Mouse (Mus musculus) spleen, adult 2 months (tissue): ENCODE results near the gene Slc35f6. TPM values are rescaled to one million over a fixed set of nuclear protein-coding genes. Genes with fewer than 3 reads are reported as not detected.
A peak's percentile ranks its signal among the peaks of the same experiment; 100 is the strongest.

Experiments used
- DNase-seq, 2 experiments: peaks; one replicate each; pipeline versions ENCODE4 v3.0.0 to v3.0.0-alpha.2; 2012 to 2021; ENCODE audit warnings: low spot score in 2 of 2, low read depth in 1 of 2
- H3K27ac ChIP-seq: fragments of 200-500 bp; 2 replicates; pipeline ENCODE4 v1.5.1; 2012; ENCODE audit warnings: low read length, inconsistent platforms; ENCODE audit not compliant: insufficient read depth
- H3K27me3 ChIP-seq: fragments of 200-500 bp; 2 replicates; pipeline ENCODE4 v1.6.1; 2012; ENCODE audit warnings: mild to moderate bottlenecking, moderate library complexity, low read length, inconsistent platforms; ENCODE audit not compliant: control insufficient read depth, insufficient read depth
- H3K36me3 ChIP-seq: fragments of 200-500 bp; 2 replicates; pipeline ENCODE4 v1.6.1; 2012; ENCODE audit warnings: mild to moderate bottlenecking, low read length, inconsistent platforms; ENCODE audit not compliant: control insufficient read depth, insufficient read depth
- H3K4me1 ChIP-seq: fragments of 200-500 bp; 2 replicates; pipeline ENCODE4 v1.6.1; 2011; ENCODE audit warnings: inconsistent platforms; ENCODE audit not compliant: control insufficient read depth, insufficient read depth, insufficient read length
- H3K4me3 ChIP-seq: fragments of 200-500 bp; 2 replicates; pipeline ENCODE4 v1.5.1; 2011; ENCODE audit warnings: mild to moderate bottlenecking, inconsistent platforms; ENCODE audit not compliant: insufficient read depth, insufficient read length; ENCODE audit errors: extremely low read depth
- CTCF ChIP-seq: fragments of 200-500 bp; IDR thresholded peaks from 2 replicates; pipeline ENCODE4 v1.5.1; 2011; ENCODE audit warnings: mild to moderate bottlenecking, inconsistent platforms; ENCODE audit not compliant: insufficient read depth, insufficient read length, insufficient replicate concordance; ENCODE audit errors: extremely low read depth
- POLR2A ChIP-seq: fragments of 200-500 bp; IDR thresholded peaks from 2 replicates; pipeline ENCODE4 v1.6.1; 2011; ENCODE audit warnings: low read depth, low read length, inconsistent platforms
- WGBS: fragments of 180-500 bp; shearing (Covaris S2); methylation state at CpG from one replicate; pipeline ENCODE4 v1.1.7; 2018; 5-methylcytosine and 5-hydroxymethylcytosine counted together
- polyA plus RNA-seq: library from polyadenylated mRNA; depleted of rRNA; stranded (reverse); fragments of >200 nt; gene quantifications from 2 replicates; pipeline ENCODE4 v1.2.3, GENCODE M21; 2012; rRNA removed

The Slc35f6 gene
- 56.6 and 78.5 TPM in 2 replicates for polyA plus RNA-seq

- H3K27me3 ChIP-seq, result no peaks in the 10 kb centered on the region
- under 1% methylated on average over 38 of the region's 38 CpGs for WGBS
- peak; percentile 49 to 93 for DNase-seq
- peaks cover 10% of the 10 kb centered on the region; the same call in 1 of the 2 replicates for H3K4me1 ChIP-seq
- no peaks in the 10 kb centered on the region; the same call in 1 of the 2 replicates for H3K36me3 ChIP-seq
- peak; percentile 16; the same call in 1 of the 2 replicates for TF ChIP-seq POLR2A
- TF ChIP-seq CTCF, result no peak
- H3K4me3 ChIP-seq, result peak within 1 kb of the TSS; percentile 88
- H3K27ac ChIP-seq, result peak within 1 kb of the TSS; percentile 55
Measured at GRCm38 (mm10) chr5:30647815-30648560, at the start of gene Slc35f6. TSS of gene Slc35f6 (plus strand) at chr5:30647933.

- Histone ChIP-seq H3K27ac (no peak overlapping the region), H3K4me1 (no peaks in the 10 kb centered on the region), H3K27me3 (no peaks in the 10 kb centered on the region; the same call in 1 of the 2 replicates), H3K36me3 (no peaks in the 10 kb centered on the region), H3K4me3 (no peak overlapping the region)
- WGBS, result 42% methylated on average over 4 of the region's 4 CpGs
- TF ChIP-seq CTCF (no peak), POLR2A (no peak)
- DNase-seq, result no peak
Measured at GRCm38 (mm10) chr5:30601397-30601796, 46.3 kb upstream of the Slc35f6 start.

- no peak overlapping the region for H3K27ac ChIP-seq
- H3K36me3 ChIP-seq, result no peaks in the 10 kb centered on the region
- H3K27me3 ChIP-seq, result no peaks in the 10 kb centered on the region; the same call in 1 of the 2 replicates
- no peak for DNase-seq
- no peak for TF ChIP-seq CTCF
- TF ChIP-seq POLR2A, result no peak
- H3K4me3 ChIP-seq, result no peak overlapping the region
- H3K4me1 ChIP-seq, result no peaks in the 10 kb centered on the region
- 77% methylated on average over 3 of the region's 3 CpGs for WGBS
Measured at GRCm38 (mm10) chr5:30603255-30603654, 44.5 kb upstream of the Slc35f6 start.

- H3K27me3 ChIP-seq, result no peaks in the 10 kb centered on the region; the same call in 1 of the 2 replicates
Measured at GRCm38 (mm10) chr5:30603926-30604325, 43.8 kb upstream of the Slc35f6 start.

GRCm38 (mm10) chr5:30604769-30605188 lies 43.0 kb upstream of the Slc35f6 start:
- Histone ChIP-seq H3K4me1 (no peaks in the 10 kb centered on the region), H3K27ac (no peak overlapping the region), H3K36me3 (no peaks in the 10 kb centered on the region), H3K27me3 (no peaks in the 10 kb centered on the region; the same call in 1 of the 2 replicates), H3K4me3 (no peak overlapping the region)
- WGBS, result 77% methylated on average over 8 of the region's 8 CpGs
- TF ChIP-seq POLR2A, result no peak
- TF ChIP-seq CTCF, result no peak
- no peak for DNase-seq

More at GRCm38 (mm10) chr5:30603926-30604325, 43.8 kb upstream of the Slc35f6 start:
- H3K27ac ChIP-seq, result no peak overlapping the region
- DNase-seq, result no peak
- no peak overlapping the region for H3K4me3 ChIP-seq
- no peaks in the 10 kb centered on the region for H3K36me3 ChIP-seq
- WGBS, result 76% methylated on average over 4 of the region's 4 CpGs
- H3K4me1 ChIP-seq, result no peaks in the 10 kb centered on the region
- TF ChIP-seq CTCF (no peak), POLR2A (no peak)

GRCm38 (mm10) chr5:30605649-30606048 lies 42.1 kb upstream of the Slc35f6 start:
- TF ChIP-seq POLR2A (no peak), CTCF (no peak)
- no peak overlapping the region for H3K27ac ChIP-seq
- no peak for DNase-seq
- H3K36me3 ChIP-seq, result no peaks in the 10 kb centered on the region
- WGBS, result 80% methylated on average over 6 of the region's 6 CpGs
- no peak overlapping the region for H3K4me3 ChIP-seq
- H3K27me3 ChIP-seq, result no peaks in the 10 kb centered on the region; the same call in 1 of the 2 replicates
- no peaks in the 10 kb centered on the region for H3K4me1 ChIP-seq
